Mouse (Mus musculus) heart, embryonic 14.5 days (tissue): Measurements from ENCODE around the gene Tcf20. TPM values are rescaled to one million over a fixed set of nuclear protein-coding genes. Genes with fewer than 3 reads are reported as not detected.

Experiments used
- ATAC-seq: fragments of 200-750 bp; cut with Nextera tagmentation; 2 replicates; pipeline ENCODE4 v1.8.0; 2017; ENCODE audit warnings: low read depth, moderate TSS enrichment; ENCODE audit not compliant: insufficient number of reproducible peaks, insufficient read depth, low FRiP score
- H3K27ac ChIP-seq, 2 experiments: fragments of 200-500 bp in 1 of 2; fragments of 300-500 bp in 1 of 2; sonication (generic) in 1 of 2; replicated peaks in 1 of 2; 2 replicates each; pipeline ENCODE4 v1.5.1; 2012 to 2014; ENCODE audit warnings: low read depth in 2 of 2, low read length in 2 of 2, control low read depth in 1 of 2, mild to moderate bottlenecking in 1 of 2, mixed read lengths in 1 of 2; ENCODE audit not compliant: control insufficient read depth in 1 of 2, insufficient read depth in 1 of 2
- H3K27me3 ChIP-seq: fragments of 300-500 bp; sonication (generic); 2 replicates; pipeline ENCODE4 v1.6.1; 2014; ENCODE audit warnings: mild to moderate bottlenecking, low read length, control low read depth; ENCODE audit not compliant: control insufficient read depth, insufficient read depth
- H3K36me3 ChIP-seq: fragments of 300-500 bp; sonication (generic); 2 replicates; pipeline ENCODE4 v1.6.1; 2014; ENCODE audit warnings: mild to moderate bottlenecking, control low read depth, low read length, mixed read lengths; ENCODE audit not compliant: control insufficient read depth, insufficient read depth
- H3K4me1 ChIP-seq, 2 experiments: fragments of 200-500 bp in 1 of 2; fragments of 300-500 bp in 1 of 2; sonication (generic) in 1 of 2; 2 replicates each; pipeline ENCODE4 v1.6.1; 2012 to 2014; ENCODE audit warnings: low read length in 2 of 2, control low read depth in 1 of 2, mixed read lengths in 1 of 2; ENCODE audit not compliant: control insufficient read depth in 2 of 2, insufficient read depth in 2 of 2
- H3K4me2 ChIP-seq: fragments of 300-500 bp; sonication (generic); 2 replicates; pipeline ENCODE4 v1.6.1; 2014; ENCODE audit warnings: mild to moderate bottlenecking, low read length
- H3K4me3 ChIP-seq, 2 experiments: fragments of 200-500 bp in 1 of 2; fragments of 300-500 bp in 1 of 2; sonication (generic) in 1 of 2; 2 replicates each; pipeline ENCODE4 v1.5.1; 2012 to 2014; ENCODE audit warnings: low read length in 2 of 2, mild to moderate bottlenecking in 2 of 2, control low read depth in 1 of 2, low read depth in 1 of 2, moderate library complexity in 1 of 2; ENCODE audit not compliant: control insufficient read depth in 1 of 2, insufficient read depth in 1 of 2
- H3K9ac ChIP-seq: fragments of 300-500 bp; sonication (generic); 2 replicates; pipeline ENCODE4 v1.6.1; 2014; ENCODE audit warnings: mild to moderate bottlenecking, low read length
- H3K9me3 ChIP-seq: fragments of 300-500 bp; sonication (generic); 2 replicates; pipeline ENCODE4 v1.6.1; 2016; ENCODE audit warnings: low read length, control low read depth; ENCODE audit not compliant: control insufficient read depth
- WGBS: fragments of 180-500 bp; shearing (Covaris S2); extraction: QIAGEN DNeasy Blood & Tissue Kit; methylation state at CpG from one replicate; pipeline ENCODE4 v1.1.7; 2014; 5-methylcytosine and 5-hydroxymethylcytosine counted together
- polyA plus RNA-seq: library from polyadenylated mRNA; unstranded; fragments of >200 nt; fragmentation: Nextera tagmentation; extraction: Ambion mirVana; gene quantifications from 2 replicates; pipeline ENCODE4 v1.2.1, GENCODE M21; 2014

Tcf20 gene
- polyA plus RNA-seq, 1 experiment from 2014 or later = 7.2 TPM

DNA sequence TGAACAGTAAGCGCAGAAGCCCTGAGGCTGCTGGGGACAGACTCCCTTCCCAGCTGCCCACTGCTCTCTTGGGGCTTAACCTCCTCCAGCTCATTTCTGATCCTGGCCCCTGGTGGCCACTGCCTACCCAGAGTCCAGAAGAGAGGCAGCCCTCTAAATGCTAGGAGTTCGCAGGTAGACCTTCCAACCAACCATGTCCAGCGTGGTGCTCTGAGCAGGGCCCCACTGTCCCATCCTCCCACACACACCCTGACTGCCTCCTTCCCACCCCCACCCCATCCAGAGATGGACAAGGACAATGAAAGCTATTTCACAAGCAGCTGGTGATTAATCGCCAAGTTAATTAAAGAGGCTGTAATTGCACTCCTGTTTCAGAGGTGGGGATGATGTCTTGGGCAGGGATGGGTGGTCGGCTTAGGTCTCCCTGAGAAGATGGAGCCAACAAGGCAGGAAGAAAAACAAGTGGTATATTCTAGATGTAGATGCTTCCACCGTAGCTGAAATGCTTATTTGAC, 1.6 kb upstream of the Tcf20 start:
- no peak overlapping the region for H3K9ac ChIP-seq
- no peak overlapping the region for H3K4me3 ChIP-seq
- no peaks in the 10 kb centered on the region for H3K36me3 ChIP-seq
- peaks cover 16% of the 10 kb centered on the region for H3K27me3 ChIP-seq
- H3K9me3 ChIP-seq = no peaks in the 10 kb centered on the region
- ATAC-seq = no peak
- peaks cover 6 to 19% of the 10 kb centered on the region in 2 experiments for H3K4me1 ChIP-seq
- WGBS = 87% methylated on average over 6 of the region's 6 CpGs
- no peak overlapping the region for H3K4me2 ChIP-seq
- no peak overlapping the region for H3K27ac ChIP-seq

DNA sequence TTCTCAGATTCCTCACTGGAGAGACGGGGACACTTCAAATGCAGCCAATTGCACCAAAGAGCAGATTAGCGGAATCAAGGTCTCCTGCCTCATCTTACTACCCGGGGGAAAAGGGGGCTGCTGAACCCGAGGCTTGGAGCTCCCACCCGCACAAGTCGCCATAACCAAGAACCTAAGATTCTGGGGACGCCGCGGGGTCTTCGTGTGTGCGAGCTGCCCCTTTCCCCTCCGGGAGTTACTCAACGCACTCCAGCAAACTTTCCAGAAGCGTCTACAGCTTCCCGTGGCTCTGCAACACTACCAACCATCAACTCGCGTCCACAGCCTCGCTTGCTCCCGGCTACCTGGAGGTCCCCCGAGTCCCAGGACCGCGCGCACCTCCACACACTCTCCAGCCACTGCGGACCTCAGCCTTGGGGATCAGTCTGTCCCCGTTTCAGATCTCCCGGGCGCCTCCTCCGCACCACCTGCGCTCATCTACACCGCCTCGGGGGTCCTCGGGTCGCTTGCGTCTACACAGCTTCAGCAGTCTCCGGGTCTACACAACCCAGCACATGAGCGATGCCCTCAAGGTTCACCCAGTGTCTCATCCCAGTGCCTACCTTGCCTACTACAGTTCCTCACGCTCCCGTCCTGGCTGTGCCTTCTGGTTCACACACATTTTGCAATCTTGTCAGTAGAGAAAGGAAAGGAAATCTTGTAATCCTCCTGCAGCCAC, 499 bp downstream of the Tcf20 start:
- Histone ChIP-seq H3K4me1 (peaks cover 13 to 37% of the 10 kb centered on the region in 2 experiments), H3K27ac (no peak overlapping the region), H3K4me2 (peak overlapping the region; percentile 99), H3K4me3 (peak overlapping the region; percentile 46 to 54), H3K27me3 (peaks cover 16% of the 10 kb centered on the region), H3K9me3 (no peaks in the 10 kb centered on the region), H3K9ac (peak overlapping the region; percentile 64), H3K36me3 (no peaks in the 10 kb centered on the region)
- WGBS = 1% methylated on average over 38 of the region's 38 CpGs
- no peak for ATAC-seq

DNA sequence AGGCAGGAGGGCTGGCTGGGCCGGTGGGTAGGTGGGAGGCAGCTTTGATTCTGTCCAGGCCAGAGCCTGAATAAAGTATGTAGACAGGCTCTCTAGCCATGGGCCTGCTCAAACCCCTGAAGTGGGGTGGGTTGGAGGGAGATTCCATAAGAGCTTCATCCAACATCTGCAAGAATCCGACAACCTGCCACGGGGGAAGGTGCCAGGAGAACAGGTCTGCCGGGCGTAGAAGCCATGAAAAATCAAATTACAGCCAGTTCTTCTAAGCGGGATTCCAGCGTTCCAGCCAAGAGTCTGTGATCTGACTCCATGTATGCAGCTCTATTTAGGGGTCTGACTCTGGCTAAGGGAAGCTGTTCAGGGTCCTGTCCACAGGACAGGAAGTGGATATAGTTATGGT, 3.1 kb downstream of the Tcf20 start:
- no peaks in the 10 kb centered on the region for H3K9me3 ChIP-seq
- no peak overlapping the region for H3K9ac ChIP-seq
- ATAC-seq = no peak
- WGBS = 77% methylated on average over 7 of the region's 7 CpGs
- H3K4me2 ChIP-seq = no peak overlapping the region
- H3K27me3 ChIP-seq = peaks cover 16% of the 10 kb centered on the region
- peaks cover 15 to 41% of the 10 kb centered on the region in 2 experiments for H3K4me1 ChIP-seq
- H3K27ac ChIP-seq = no peak overlapping the region
- H3K36me3 ChIP-seq = no peaks in the 10 kb centered on the region
- H3K4me3 ChIP-seq = no peak overlapping the region

DNA sequence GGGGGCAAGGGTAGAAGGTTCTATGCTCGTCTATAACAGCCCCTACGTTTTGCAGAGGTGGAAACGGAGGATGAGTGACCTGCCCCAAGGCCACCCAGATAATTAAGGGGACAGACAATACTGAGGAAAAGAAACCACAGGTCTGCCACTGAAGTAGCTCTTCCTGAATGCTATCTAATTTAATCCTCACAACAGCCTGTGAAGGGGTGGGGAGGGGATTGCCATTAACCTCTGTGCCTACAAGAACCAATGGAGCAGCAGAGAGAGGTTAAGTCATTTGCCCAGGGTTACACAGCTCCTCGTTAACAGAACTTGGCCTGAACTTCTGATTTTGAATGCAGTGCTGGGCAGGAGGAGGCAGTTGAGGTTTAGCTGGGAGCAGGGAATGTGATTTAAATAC, 3.6 kb downstream of the Tcf20 start:
- no peak for ATAC-seq
- no peak overlapping the region for H3K27ac ChIP-seq
- H3K4me3 ChIP-seq = no peak overlapping the region
- H3K27me3 ChIP-seq = peaks cover 16% of the 10 kb centered on the region
- no peak overlapping the region for H3K4me2 ChIP-seq
- H3K9ac ChIP-seq = no peak overlapping the region
- peaks cover 15 to 41% of the 10 kb centered on the region in 2 experiments for H3K4me1 ChIP-seq
- 63% methylated on average over 4 of the region's 4 CpGs for WGBS
- H3K36me3 ChIP-seq = no peaks in the 10 kb centered on the region
- H3K9me3 ChIP-seq = no peaks in the 10 kb centered on the region

DNA sequence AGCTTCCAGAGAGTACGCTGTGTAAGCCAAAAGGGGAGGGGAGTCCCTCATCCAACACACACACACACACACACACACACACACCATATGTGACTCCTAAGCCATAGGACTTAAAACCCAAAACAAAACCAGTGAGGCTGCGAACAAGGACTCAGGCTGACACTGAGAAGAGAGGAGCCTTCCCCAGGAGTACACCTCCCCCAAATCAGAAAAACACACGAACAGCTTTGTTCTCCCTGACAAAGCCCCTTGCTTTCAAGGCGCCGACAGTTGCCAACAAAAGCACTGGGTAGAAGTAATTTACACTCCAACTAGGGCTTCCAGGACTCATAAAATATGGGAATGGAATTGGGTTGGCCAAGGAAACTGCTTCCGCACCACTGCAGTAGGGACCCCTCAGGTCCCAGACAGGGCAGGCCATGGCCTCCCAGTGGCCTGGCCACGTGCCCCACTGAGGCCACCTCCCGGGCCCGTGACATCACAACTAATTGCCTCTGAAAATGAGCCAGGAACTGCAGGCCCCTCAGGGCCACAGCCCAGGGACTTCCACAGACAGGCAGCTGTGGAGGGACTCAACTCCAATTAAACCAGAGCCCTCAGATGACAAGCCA, 4.2 kb downstream of the Tcf20 start:
- H3K36me3 ChIP-seq = no peaks in the 10 kb centered on the region
- H3K9me3 ChIP-seq = no peaks in the 10 kb centered on the region
- ATAC-seq = no peak
- 0 out of 4 replicates have a peak overlapping the region, but pooled peaks of 1 of the 2 experiments have one; percentile 2 for H3K27ac ChIP-seq
- no peak overlapping the region for H3K4me3 ChIP-seq
- 0 out of 2 replicates have a peak overlapping the region, but pooled peaks have one; percentile 22 for H3K4me2 ChIP-seq
- H3K9ac ChIP-seq = no peak overlapping the region
- WGBS = 32% methylated on average over 9 of the region's 9 CpGs
- peaks cover 16% of the 10 kb centered on the region for H3K27me3 ChIP-seq
- peaks cover 12 to 37% of the 10 kb centered on the region in 2 experiments for H3K4me1 ChIP-seq

DNA sequence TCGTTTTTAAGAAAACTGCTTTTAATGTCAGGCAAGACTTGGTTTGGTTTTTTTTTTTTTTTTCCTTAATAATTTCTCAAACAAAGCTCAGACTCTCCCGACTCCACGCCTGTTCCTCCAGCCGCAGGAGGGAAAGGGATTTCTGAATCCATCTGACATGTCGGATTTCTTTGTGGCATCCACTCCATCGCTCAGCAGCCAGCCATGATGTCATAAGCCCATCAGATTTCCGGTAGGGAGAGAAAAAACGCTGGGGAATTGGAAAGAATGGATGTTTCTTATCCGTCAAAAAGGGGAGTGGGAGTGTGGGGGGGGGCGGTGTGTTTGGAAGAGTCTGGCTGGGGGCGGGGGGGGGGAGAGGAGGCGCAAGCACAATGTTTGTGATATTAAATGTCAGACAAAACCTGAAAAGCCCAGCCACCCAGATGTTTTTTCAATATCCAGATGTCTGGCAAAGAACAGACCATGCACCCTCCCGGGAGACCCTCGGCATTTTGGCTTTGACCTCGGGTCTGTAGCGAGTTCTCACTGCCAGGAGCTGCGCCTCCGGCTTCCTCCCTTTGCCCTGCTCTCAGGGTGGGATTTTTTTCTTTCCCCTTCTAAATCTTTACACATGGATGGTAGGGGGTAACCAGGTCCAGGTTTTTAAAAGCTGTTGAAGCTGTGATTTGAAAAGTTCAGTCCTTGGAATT, 4.8 kb downstream of the Tcf20 start:
- Histone ChIP-seq H3K36me3 (no peaks in the 10 kb centered on the region), H3K27me3 (peaks cover 16% of the 10 kb centered on the region), H3K4me1 (peaks cover 9 to 31% of the 10 kb centered on the region in 2 experiments), H3K4me2 (0 out of 2 replicates have a peak overlapping the region, but pooled peaks have one; percentile 22), H3K9me3 (no peaks in the 10 kb centered on the region), H3K9ac (no peak overlapping the region), H3K27ac (no peak overlapping the region), H3K4me3 (no peak overlapping the region)
- ATAC-seq = no peak
- 30% methylated on average over 18 of the region's 18 CpGs for whole genome bisulfite sequencing

DNA sequence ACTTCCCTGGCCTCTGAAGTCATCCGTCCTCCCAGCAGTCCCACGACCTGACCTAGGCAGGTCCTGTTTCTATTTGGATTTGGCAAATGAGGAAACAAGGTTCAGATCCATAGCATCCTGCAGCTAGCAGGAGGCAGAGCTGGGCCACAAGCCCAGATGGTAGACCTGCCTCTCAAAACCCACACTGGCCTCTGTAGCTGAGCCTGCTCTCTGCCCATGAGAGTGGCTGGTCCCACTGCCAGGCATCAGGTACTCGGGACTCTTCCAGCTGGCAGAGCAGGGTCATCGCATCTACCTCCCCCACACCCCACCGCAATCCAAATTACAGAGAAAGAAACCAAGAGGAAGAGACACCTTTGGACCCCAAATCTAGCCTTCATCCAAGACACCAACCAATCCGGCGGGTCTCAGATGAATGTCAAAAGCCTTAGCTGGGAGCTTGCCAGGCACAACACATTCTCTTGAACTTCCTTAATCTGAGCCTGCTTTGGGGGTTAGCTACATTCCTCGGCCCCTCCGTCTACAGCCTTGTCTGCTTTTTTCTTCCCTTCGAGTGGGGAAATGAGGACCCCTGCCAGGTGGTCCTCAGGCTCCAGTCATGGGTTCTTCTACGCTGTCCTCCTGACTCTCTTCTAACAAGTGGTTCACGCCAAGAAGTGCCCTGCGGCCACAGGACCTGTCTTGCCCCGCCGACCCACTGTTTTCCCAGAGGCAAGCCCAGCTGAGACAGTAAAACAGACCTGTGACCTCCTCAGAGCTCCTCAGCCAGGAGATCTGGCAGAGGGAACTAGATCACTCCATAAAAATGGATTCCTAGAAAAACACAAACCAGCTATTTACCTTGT, 5.8 kb downstream of the Tcf20 start:
- WGBS = 41% methylated on average over 15 of the region's 15 CpGs
- H3K9ac ChIP-seq = no peak overlapping the region
- no peak for ATAC-seq
- H3K4me2 ChIP-seq = no peak overlapping the region
- H3K27me3 ChIP-seq = peaks cover 15% of the 10 kb centered on the region
- H3K36me3 ChIP-seq = no peaks in the 10 kb centered on the region
- no peak overlapping the region for H3K27ac ChIP-seq
- H3K9me3 ChIP-seq = no peaks in the 10 kb centered on the region
- H3K4me1 ChIP-seq = peaks cover 9 to 26% of the 10 kb centered on the region in 2 experiments
- no peak overlapping the region for H3K4me3 ChIP-seq
